Mouse (Mus musculus): ENCODE results near the gene Cenpo. TPM values are rescaled to one million over a fixed set of nuclear protein-coding genes. Genes with fewer than 3 reads are reported as not detected.

Cenpo gene
- polyA plus RNA-seq, 1 experiment from 2014 or later, result 9.1 TPM

GRCm38 (mm10) chr12:4232777-4233176, 1.3 kb downstream of the Cenpo start:
- Histone ChIP-seq H3K4me1 (peaks cover 18% of the 10 kb centered on the region), H3K9me3 (no peaks in the 10 kb centered on the region), H3K4me3 (0 out of 2 replicates have a peak overlapping the region, but pooled peaks have one; percentile 71), H3K27ac (no peak overlapping the region), H3K27me3 (replicated peaks) (no peaks in the 10 kb centered on the region), H3K9ac (no peak overlapping the region), H3K36me3 (replicated peaks) (no peaks in the 10 kb centered on the region), H3K4me2 (peak overlapping the region; percentile 87; the same call in 1 of the 2 replicates)
- 59% methylated on average over 4 of the region's 4 CpGs for WGBS
- no peak for ATAC-seq (replicated peaks)

GRCm38 (mm10) chr12:4230156-4230555, 3.9 kb downstream of the Cenpo start:
- H3K9me3 ChIP-seq, result no peaks in the 10 kb centered on the region
- no peak overlapping the region for H3K9ac ChIP-seq
- WGBS, result 95% methylated on average over 7 of the region's 7 CpGs
- H3K36me3 ChIP-seq (replicated peaks), result 0 out of 2 replicates have a peak, but pooled peaks cover 5% of the 10 kb centered on the region
- no peak for ATAC-seq (replicated peaks)
- no peak overlapping the region for H3K4me3 ChIP-seq
- H3K4me1 ChIP-seq, result peaks cover 18% of the 10 kb centered on the region
- H3K4me2 ChIP-seq, result no peak overlapping the region
- H3K27ac ChIP-seq, result no peak overlapping the region
- H3K27me3 ChIP-seq (replicated peaks), result no peaks in the 10 kb centered on the region

GRCm38 (mm10) chr12:4212908-4213307, 21.2 kb downstream of the Cenpo start:
- no peaks in the 10 kb centered on the region for H3K27me3 ChIP-seq (replicated peaks)
- ATAC-seq (replicated peaks), result no peak
- WGBS, result 61% methylated on average over 8 of the region's 8 CpGs

GRCm38 (mm10) chr12:4211174-4211573, 22.9 kb downstream of the Cenpo start:
- WGBS, result 93% methylated on average over 9 of the region's 9 CpGs
- Histone ChIP-seq H3K4me1 (no peaks in the 10 kb centered on the region), H3K36me3 (replicated peaks) (peaks cover 18% of the 10 kb centered on the region; the same call in 1 of the 2 replicates), H3K9ac (no peak overlapping the region), H3K4me3 (no peak overlapping the region), H3K4me2 (no peak overlapping the region), H3K27me3 (replicated peaks) (no peaks in the 10 kb centered on the region), H3K27ac (no peak overlapping the region), H3K9me3 (no peaks in the 10 kb centered on the region)
- no peak for ATAC-seq (replicated peaks)

More at GRCm38 (mm10) chr12:4212908-4213307, 21.2 kb downstream of the Cenpo start:
- Histone ChIP-seq H3K27ac (no peak overlapping the region), H3K4me3 (no peak overlapping the region), H3K36me3 (replicated peaks) (peaks cover 17% of the 10 kb centered on the region; the same call in 1 of the 2 replicates), H3K9ac (no peak overlapping the region), H3K9me3 (no peaks in the 10 kb centered on the region), H3K4me2 (no peak overlapping the region), H3K4me1 (no peaks in the 10 kb centered on the region)

- H3K27me3 ChIP-seq (replicated peaks), result no peaks in the 10 kb centered on the region
- no peak overlapping the region for H3K4me3 ChIP-seq
- no peak overlapping the region for H3K9ac ChIP-seq
- H3K36me3 ChIP-seq (replicated peaks), result peaks cover 23% of the 10 kb centered on the region; the same call in 1 of the 2 replicates
- H3K4me1 ChIP-seq, result no peaks in the 10 kb centered on the region
- 97% methylated on average over 9 of the region's 9 CpGs for WGBS
- ATAC-seq (replicated peaks), result no peak
- no peaks in the 10 kb centered on the region for H3K9me3 ChIP-seq
- no peak overlapping the region for H3K4me2 ChIP-seq
- no peak overlapping the region for H3K27ac ChIP-seq
Measured at GRCm38 (mm10) chr12:4209196-4209595, 24.9 kb downstream of the Cenpo start.

- H3K9me3 ChIP-seq, result no peaks in the 10 kb centered on the region
- no peak for ATAC-seq (replicated peaks)
- H3K4me3 ChIP-seq, result no peak overlapping the region
- no peak overlapping the region for H3K4me2 ChIP-seq
- 80% methylated on average over 13 of the region's 15 CpGs for WGBS
- H3K36me3 ChIP-seq (replicated peaks), result peaks cover 17% of the 10 kb centered on the region; the same call in 1 of the 2 replicates
- H3K27me3 ChIP-seq (replicated peaks), result no peaks in the 10 kb centered on the region
- no peaks in the 10 kb centered on the region for H3K4me1 ChIP-seq
- H3K9ac ChIP-seq, result no peak overlapping the region
- H3K27ac ChIP-seq, result no peak overlapping the region
Measured at GRCm38 (mm10) chr12:4208405-4209133, 25.5 kb downstream of the Cenpo start.

- no peak for ATAC-seq (replicated peaks)
Measured at GRCm38 (mm10) chr12:4206106-4206505, 28.0 kb downstream of the Cenpo start.

GRCm38 (mm10) chr12:4202206-4202605, 31.9 kb downstream of the Cenpo start:
- 93% methylated on average over 4 of the region's 4 CpGs for WGBS
- H3K27me3 ChIP-seq (replicated peaks), result no peaks in the 10 kb centered on the region
- ATAC-seq (replicated peaks), result no peak
- no peak overlapping the region for H3K9ac ChIP-seq
- no peaks in the 10 kb centered on the region for H3K4me1 ChIP-seq
- no peaks in the 10 kb centered on the region for H3K9me3 ChIP-seq
- H3K27ac ChIP-seq, result no peak overlapping the region
- H3K36me3 ChIP-seq (replicated peaks), result peaks cover 6% of the 10 kb centered on the region; the same call in 1 of the 2 replicates
- no peak overlapping the region for H3K4me2 ChIP-seq
- H3K4me3 ChIP-seq, result no peak overlapping the region

More at GRCm38 (mm10) chr12:4206106-4206505, 28.0 kb downstream of the Cenpo start:
- Histone ChIP-seq H3K27ac (no peak overlapping the region), H3K36me3 (replicated peaks) (peaks cover 8% of the 10 kb centered on the region; the same call in 1 of the 2 replicates), H3K4me2 (no peak overlapping the region), H3K4me1 (no peaks in the 10 kb centered on the region), H3K27me3 (replicated peaks) (no peaks in the 10 kb centered on the region), H3K4me3 (no peak overlapping the region), H3K9ac (no peak overlapping the region), H3K9me3 (no peaks in the 10 kb centered on the region)
- 93% methylated on average over 11 of the region's 11 CpGs for WGBS

- Histone ChIP-seq H3K4me1 (no peaks in the 10 kb centered on the region), H3K36me3 (replicated peaks) (peaks cover 6% of the 10 kb centered on the region; the same call in 1 of the 2 replicates), H3K27me3 (replicated peaks) (no peaks in the 10 kb centered on the region), H3K4me2 (no peak overlapping the region), H3K9ac (no peak overlapping the region), H3K4me3 (no peak overlapping the region), H3K9me3 (no peaks in the 10 kb centered on the region), H3K27ac (no peak overlapping the region)
- no peak for ATAC-seq (replicated peaks)
- WGBS, result 86% methylated on average over 13 of the region's 13 CpGs
Measured at GRCm38 (mm10) chr12:4201454-4202200, 32.5 kb downstream of the Cenpo start.

- no peaks in the 10 kb centered on the region for H3K9me3 ChIP-seq
Measured at GRCm38 (mm10) chr12:4199271-4199670, 34.8 kb downstream of the Cenpo start.

GRCm38 (mm10) chr12:4198702-4199101, 35.4 kb downstream of the Cenpo start:
- Histone ChIP-seq H3K27ac (no peak overlapping the region), H3K36me3 (replicated peaks) (no peaks in the 10 kb centered on the region), H3K4me1 (no peaks in the 10 kb centered on the region), H3K9me3 (no peaks in the 10 kb centered on the region), H3K4me2 (no peak overlapping the region), H3K4me3 (no peak overlapping the region), H3K9ac (no peak overlapping the region), H3K27me3 (replicated peaks) (no peaks in the 10 kb centered on the region)
- 94% methylated on average over 4 of the region's 4 CpGs for WGBS
- ATAC-seq (replicated peaks), result no peak

More at GRCm38 (mm10) chr12:4199271-4199670, 34.8 kb downstream of the Cenpo start:
- Histone ChIP-seq H3K4me3 (no peak overlapping the region), H3K9ac (no peak overlapping the region), H3K27ac (no peak overlapping the region), H3K4me2 (no peak overlapping the region), H3K36me3 (replicated peaks) (no peaks in the 10 kb centered on the region), H3K27me3 (replicated peaks) (no peaks in the 10 kb centered on the region), H3K4me1 (no peaks in the 10 kb centered on the region)
- WGBS, result 97% methylated on average over 11 of the region's 11 CpGs
- no peak for ATAC-seq (replicated peaks)

GRCm38 (mm10) chr12:4194643-4195042, 39.5 kb downstream of the Cenpo start:
- H3K27me3 ChIP-seq (replicated peaks), result no peaks in the 10 kb centered on the region
- H3K9ac ChIP-seq, result no peak overlapping the region
- WGBS, result 82% methylated on average over 14 of the region's 14 CpGs

More at GRCm38 (mm10) chr12:4194643-4195042, 39.5 kb downstream of the Cenpo start:
- no peaks in the 10 kb centered on the region for H3K36me3 ChIP-seq (replicated peaks)
- H3K27ac ChIP-seq, result no peak overlapping the region
- no peak overlapping the region for H3K4me3 ChIP-seq
- no peaks in the 10 kb centered on the region for H3K4me1 ChIP-seq
- ATAC-seq (replicated peaks), result no peak
- no peak overlapping the region for H3K4me2 ChIP-seq
- no peaks in the 10 kb centered on the region for H3K9me3 ChIP-seq
